Mouse (Mus musculus) heart, postnatal 0 days (tissue): Measurements from ENCODE around the gene Ralb. TPM values are rescaled to one million over a fixed set of nuclear protein-coding genes. Genes with fewer than 3 reads are reported as not detected.

Experiments used
- ATAC-seq: fragments of 200-750 bp; cut with Nextera tagmentation; 2 replicates; pipeline ENCODE4 v1.8.0; 2017; ENCODE audit warnings: low read depth, moderate number of reproducible peaks, moderate library complexity; ENCODE audit not compliant: insufficient read depth
- DNase-seq: peaks from one replicate; pipeline ENCODE4 v3.0.0-alpha.2; 2016; ENCODE audit warnings: low spot score
- H3K27ac ChIP-seq: fragments of 300-500 bp; sonication (generic); 2 replicates; pipeline ENCODE4 v1.5.1; 2014; ENCODE audit warnings: low read depth, mild to moderate bottlenecking
- H3K27me3 ChIP-seq: fragments of 300-500 bp; sonication (generic); 2 replicates; pipeline ENCODE4 v1.6.1; 2014; ENCODE audit warnings: low read length, mixed read lengths; ENCODE audit not compliant: control insufficient read depth, insufficient read depth
- H3K36me3 ChIP-seq: fragments of 300-500 bp; sonication (generic); replicated peaks from 2 replicates; pipeline ENCODE4 v1.6.1; 2014; ENCODE audit warnings: low read length, mixed read lengths; ENCODE audit not compliant: control insufficient read depth, insufficient read depth
- H3K4me1 ChIP-seq: fragments of 300-500 bp; sonication (generic); 2 replicates; pipeline ENCODE4 v1.6.1; 2014; ENCODE audit warnings: antibody characterized with exemption; ENCODE audit not compliant: control insufficient read depth, insufficient read depth
- H3K4me2 ChIP-seq: fragments of 300-500 bp; sonication (generic); 2 replicates; pipeline ENCODE4 v1.6.1; 2014; ENCODE audit warnings: low read depth, mild to moderate bottlenecking, low read length, moderate library complexity
- H3K4me3 ChIP-seq: fragments of 300-500 bp; sonication (generic); 2 replicates; pipeline ENCODE4 v1.5.1; 2014; ENCODE audit warnings: low read depth, low read length
- H3K9ac ChIP-seq: fragments of 300-500 bp; sonication (generic); replicated peaks from 2 replicates; pipeline ENCODE4 v1.6.1; 2014; ENCODE audit warnings: low read depth, low read length, mixed read lengths
- H3K9me3 ChIP-seq: fragments of 300-500 bp; sonication (generic); replicated peaks from 2 replicates; pipeline ENCODE4 v1.6.1; 2016; ENCODE audit warnings: low read length; ENCODE audit not compliant: control insufficient read depth
- CTCF ChIP-seq: IDR thresholded peaks from 2 replicates; pipeline ENCODE4 v1.5.1; 2016; ENCODE audit warnings: antibody characterized with exemption, control low read depth, low read depth
- EP300 ChIP-seq: IDR thresholded peaks from 2 replicates; pipeline ENCODE4 v1.6.1; 2016; ENCODE audit warnings: antibody characterized with exemption, low read depth
- WGBS: fragments of 180-500 bp; shearing (Covaris S2); extraction: QIAGEN DNeasy Blood & Tissue Kit; methylation state at CpG from one replicate; pipeline ENCODE4 v1.1.7; 2014; 5-methylcytosine and 5-hydroxymethylcytosine counted together
- polyA plus RNA-seq: library from polyadenylated mRNA; unstranded; fragments of >200 nt; fragmentation: Nextera tagmentation; extraction: Ambion mirVana; gene quantifications from 2 replicates; pipeline ENCODE4 v1.2.1, GENCODE M21; 2015
- total RNA-seq: library from RNA; depleted of rRNA; stranded (reverse); fragments of >200 nt; gene quantifications from 2 replicates; pipeline ENCODE4 v1.2.3, GENCODE M21; 2014; ENCODE audit warnings: low replicate concordance

The Ralb gene
- total and polyA plus RNA-seq, 2 experiments from 2014 or later: 86.0 to 86.2 TPM

- Histone ChIP-seq H3K27ac (no peak overlapping the region), H3K9me3 (no peaks in the 10 kb centered on the region), H3K4me1 (peaks cover 4% of the 10 kb centered on the region), H3K4me3 (no peak overlapping the region), H3K4me2 (no peak overlapping the region), H3K9ac (no peak overlapping the region), H3K27me3 (no peaks in the 10 kb centered on the region), H3K36me3 (no peaks in the 10 kb centered on the region)
- 75% methylated on average over 3 of the region's 3 CpGs for WGBS
- TF ChIP-seq CTCF (no peak), EP300 (no peak)
- DNase-seq (no peak), ATAC-seq (no peak)
Observed at GRCm38 (mm10) chr1:119546490-119546889, 41.9 kb upstream of the Ralb start.

GRCm38 (mm10) chr1:119545671-119546070 lies 41.1 kb upstream of the Ralb start:
- H3K9me3 ChIP-seq: no peaks in the 10 kb centered on the region
- no peaks in the 10 kb centered on the region for H3K36me3 ChIP-seq
- no peak for TF ChIP-seq CTCF
- TF ChIP-seq EP300: no peak
- H3K27me3 ChIP-seq: no peaks in the 10 kb centered on the region
- no peak overlapping the region for H3K27ac ChIP-seq
- WGBS: 48% methylated on average over 4 of the region's 4 CpGs
- no peak overlapping the region for H3K4me2 ChIP-seq
- H3K4me3 ChIP-seq: no peak overlapping the region
- no peak overlapping the region for H3K9ac ChIP-seq
- ATAC-seq (no peak), DNase-seq (no peak)
- peaks cover 7% of the 10 kb centered on the region for H3K4me1 ChIP-seq

GRCm38 (mm10) chr1:119545164-119545563 lies 40.6 kb upstream of the Ralb start:
- TF ChIP-seq CTCF (no peak), EP300 (no peak)
- DNase-seq (no peak), ATAC-seq (no peak)
- Histone ChIP-seq H3K4me1 (peaks cover 7% of the 10 kb centered on the region), H3K4me3 (no peak overlapping the region), H3K4me2 (no peak overlapping the region), H3K36me3 (no peaks in the 10 kb centered on the region), H3K27me3 (no peaks in the 10 kb centered on the region), H3K9me3 (no peaks in the 10 kb centered on the region), H3K27ac (no peak overlapping the region), H3K9ac (no peak overlapping the region)
- WGBS: 12% methylated on average over 2 of the region's 2 CpGs

- no peak for DNase-seq
- Histone ChIP-seq H3K36me3 (no peaks in the 10 kb centered on the region), H3K27me3 (no peaks in the 10 kb centered on the region), H3K9ac (no peak overlapping the region), H3K9me3 (no peaks in the 10 kb centered on the region), H3K4me3 (no peak overlapping the region), H3K4me2 (no peak overlapping the region), H3K27ac (no peak overlapping the region), H3K4me1 (peaks cover 7% of the 10 kb centered on the region)
- no peak for TF ChIP-seq CTCF
- TF ChIP-seq EP300: no peak
- no peak for ATAC-seq
- 59% methylated on average over 5 of the region's 5 CpGs for WGBS
Observed at GRCm38 (mm10) chr1:119544611-119545155, 40.1 kb upstream of the Ralb start.

GRCm38 (mm10) chr1:119543316-119543715 lies 38.7 kb upstream of the Ralb start:
- Histone ChIP-seq H3K4me2 (no peak overlapping the region), H3K9me3 (no peaks in the 10 kb centered on the region), H3K27me3 (no peaks in the 10 kb centered on the region), H3K4me3 (no peak overlapping the region), H3K9ac (no peak overlapping the region), H3K36me3 (no peaks in the 10 kb centered on the region), H3K27ac (no peak overlapping the region), H3K4me1 (peaks cover 7% of the 10 kb centered on the region)
- ATAC-seq (no peak), DNase-seq (no peak)
- TF ChIP-seq EP300 (no peak), CTCF (no peak)
- 78% methylated on average over 6 of the region's 6 CpGs for WGBS

- Histone ChIP-seq H3K4me2 (no peak overlapping the region), H3K9ac (no peak overlapping the region), H3K27ac (no peak overlapping the region), H3K36me3 (no peaks in the 10 kb centered on the region), H3K4me3 (no peak overlapping the region), H3K27me3 (no peaks in the 10 kb centered on the region), H3K4me1 (peaks cover 7% of the 10 kb centered on the region), H3K9me3 (no peaks in the 10 kb centered on the region)
- ATAC-seq: no peak
- no peak for DNase-seq
- TF ChIP-seq EP300 (no peak), CTCF (no peak)
- 21% methylated on average over 3 of the region's 3 CpGs for WGBS
Observed at GRCm38 (mm10) chr1:119541570-119541969, 37.0 kb upstream of the Ralb start.
